Mouse (Mus musculus) heart, postnatal 0 days (tissue): ENCODE data around the gene Dmc1.

Experiments used
- CTCF ChIP-seq: IDR thresholded peaks from 2 replicates; pipeline ENCODE4 v1.5.1; 2016; ENCODE audit warnings: antibody characterized with exemption, control low read depth, low read depth
- EP300 ChIP-seq: IDR thresholded peaks from 2 replicates; pipeline ENCODE4 v1.6.1; 2016; ENCODE audit warnings: antibody characterized with exemption, low read depth

DNA sequence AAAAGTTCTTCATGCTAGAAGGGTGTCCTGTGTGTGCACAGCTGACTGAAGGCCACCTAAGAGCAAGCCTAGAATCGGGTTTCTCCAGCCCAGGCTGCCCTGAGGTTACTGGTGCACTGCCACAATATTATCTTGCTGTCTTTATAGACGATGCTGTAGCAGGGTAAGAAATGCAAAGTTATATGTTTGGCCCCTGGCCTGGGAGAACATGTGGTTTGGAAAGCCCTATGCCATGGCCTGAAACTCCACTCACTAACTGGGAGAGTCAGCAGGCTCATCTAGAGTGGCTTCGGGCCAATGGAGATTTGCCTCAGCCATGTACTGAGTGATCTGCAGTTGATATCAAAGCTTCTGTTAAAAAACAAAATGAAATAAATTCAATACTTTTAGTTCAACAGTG is 71.1 kb downstream of the Dmc1 start:
- no peak for TF ChIP-seq CTCF
- TF ChIP-seq EP300: no peak
